Mouse (Mus musculus): ENCODE measurements around the gene Brd3os. TPM values are rescaled to one million over a fixed set of nuclear protein-coding genes. Genes with fewer than 3 reads are reported as not detected.

Brd3os gene
- polyA plus RNA-seq, 1 experiment from 2014 or later: 6.2 TPM

Small RNA genes lying within 50 kb of the gene (microRNA-seq; reads per million reads assigned to microRNA genes)
- gene Gm24049: not detected
- gene Mir7578: not detected

Other genes with a start within 250 kb of the Brd3os start
- gene Sardh, start 194.0 kb upstream of the Brd3os start, polyA plus RNA-seq (2015; fragmentation: Nextera tagmentation; extraction: Ambion mirVana): 25.6 and 27.9 TPM in 2 replicates
- gene Vav2, start 15.3 kb upstream of the Brd3os start, polyA plus RNA-seq (2015; fragmentation: Nextera tagmentation; extraction: Ambion mirVana): 9.0 and 9.7 TPM in 2 replicates
- 89.1 and 90.0 TPM in 2 replicates for gene Brd3, start 65.3 kb downstream of the Brd3os start, polyA plus RNA-seq (2015; fragmentation: Nextera tagmentation; extraction: Ambion mirVana)
- 60.4 and 61.2 TPM in 2 replicates for gene Wdr5, start 72.8 kb downstream of the Brd3os start, polyA plus RNA-seq (2015; fragmentation: Nextera tagmentation; extraction: Ambion mirVana)
- gene Rxra, start 234.1 kb downstream of the Brd3os start, polyA plus RNA-seq (2015; fragmentation: Nextera tagmentation; extraction: Ambion mirVana): 12.6 and 13.5 TPM in 2 replicates